Mouse (Mus musculus): ENCODE results near the gene Itsn1.

- TF ChIP-seq CTCF (conservative IDR thresholded peaks at IDR 0.05; ENCODE audit: insufficient read depth, insufficient read length, low read depth, low read length) (no peak), POLR2A (IDR thresholded peaks at IDR 0.05; ENCODE audit: low read depth, low read length) (no peak)
These were observed 118.6 kb downstream of the Itsn1 start for GRCm38 (mm10) chr16:91847525-91848225.
